Mouse (Mus musculus) ovary, postnatal 14 days (tissue): Measurements from ENCODE around the gene Apeh.
A peak's percentile ranks its signal among the peaks of the same experiment; 100 is the strongest.

Experiments used
- DNase-seq: peaks from one replicate; pipeline ENCODE4 v3.0.0; 2022; ENCODE audit warnings: low spot score

The Apeh gene

GRCm38 (mm10) chr9:108080168-108080567 is 14.2 kb downstream of the Apeh start, which contains the start of gene Mst1:
Mst1 (plus strand) TSS chr9:108080436.
- no peak for DNase-seq

GRCm38 (mm10) chr9:108073141-108073930 is 21.1 kb downstream of the Apeh start:
- no peak for DNase-seq

- no peak for DNase-seq
Measured at GRCm38 (mm10) chr9:108072481-108072924, 21.9 kb downstream of the Apeh start.

- DNase-seq, result no peak
Measured at GRCm38 (mm10) chr9:108071801-108072200, 22.6 kb downstream of the Apeh start.

- DNase-seq, result no peak
Measured at GRCm38 (mm10) chr9:108069529-108069928, 24.9 kb downstream of the Apeh start.

- DNase-seq, result no peak
Measured at GRCm38 (mm10) chr9:108069007-108069406, 25.4 kb downstream of the Apeh start.

GRCm38 (mm10) chr9:108067900-108068299 is 26.5 kb downstream of the Apeh start:
- DNase-seq, result peak; percentile 79

GRCm38 (mm10) chr9:108067199-108067598 is 27.2 kb downstream of the Apeh start:
- no peak for DNase-seq

- no peak for DNase-seq
Measured at GRCm38 (mm10) chr9:108065491-108066011, 28.9 kb downstream of the Apeh start.

- DNase-seq, result no peak
Measured at GRCm38 (mm10) chr9:108063361-108063760, 31.0 kb downstream of the Apeh start.

GRCm38 (mm10) chr9:108062142-108062541 is 32.3 kb downstream of the Apeh start:
- no peak for DNase-seq

- no peak for DNase-seq
Measured at GRCm38 (mm10) chr9:108058291-108058690, 36.1 kb downstream of the Apeh start.

GRCm38 (mm10) chr9:108057262-108057562 is 37.2 kb downstream of the Apeh start:
- no peak for DNase-seq

GRCm38 (mm10) chr9:108056361-108057261 is 37.8 kb downstream of the Apeh start:
- no peak for DNase-seq

- no peak for DNase-seq
Measured at GRCm38 (mm10) chr9:108055661-108056237, 38.7 kb downstream of the Apeh start.

GRCm38 (mm10) chr9:108055061-108055460 is 39.3 kb downstream of the Apeh start:
- DNase-seq, result no peak

- no peak for DNase-seq
Measured at GRCm38 (mm10) chr9:108054331-108055040, 39.9 kb downstream of the Apeh start.

- DNase-seq, result no peak
Measured at GRCm38 (mm10) chr9:108053665-108054225, 40.7 kb downstream of the Apeh start.

- peak; percentile 97 for DNase-seq
Measured at GRCm38 (mm10) chr9:108052885-108053664, 41.3 kb downstream of the Apeh start, which contains the start of gene Amigo3. Amigo3 (plus strand) TSS chr9:108053159.

GRCm38 (mm10) chr9:108052411-108052810 is 42.0 kb downstream of the Apeh start:
- no peak for DNase-seq

GRCm38 (mm10) chr9:108051931-108052220 is 42.5 kb downstream of the Apeh start:
- no peak for DNase-seq
